Mouse (Mus musculus): ENCODE results near the gene Kdsr. TPM values are rescaled to one million over a fixed set of nuclear protein-coding genes. Genes with fewer than 3 reads are reported as not detected.
A peak's percentile ranks its signal among the peaks of the same experiment; 100 is the strongest.

The Kdsr gene
- total RNA-seq, 2 experiments from 2014 or later, result 26.4 to 28.3 TPM

DNA sequence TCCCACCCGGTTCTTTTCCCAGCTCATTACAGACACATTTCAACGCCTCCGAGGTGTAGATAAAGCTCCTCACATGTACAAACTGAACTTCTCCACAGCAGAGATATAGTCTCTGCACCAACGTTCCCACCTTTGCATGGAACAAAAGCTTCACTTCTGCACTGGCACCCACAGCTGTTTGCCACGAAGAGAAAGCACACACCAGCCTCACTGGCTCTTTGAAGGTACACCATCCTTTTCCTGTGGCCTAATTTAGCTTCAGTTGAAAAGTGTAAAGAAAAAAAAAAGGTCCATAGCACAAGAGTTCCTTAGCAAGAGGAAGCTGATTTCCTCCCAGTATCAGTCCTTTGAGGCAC lies 71.4 kb downstream of the Kdsr start:
- no peak for TF ChIP-seq CTCF (IDR thresholded peaks at IDR 0.05)
- Histone ChIP-seq H3K4me3 (0 out of 2 replicates have a peak overlapping the region, but pooled peaks have one; percentile 7), H3K27ac (peak overlapping the region; percentile 38; the same call in 1 of the 2 replicates)
- intact Hi-C loops (cut with DNase I), result no loop called here
- no peak for DNase-seq (ENCODE audit: extremely low spot score in 1 of 2, low spot score in 2 of 2)

DNA sequence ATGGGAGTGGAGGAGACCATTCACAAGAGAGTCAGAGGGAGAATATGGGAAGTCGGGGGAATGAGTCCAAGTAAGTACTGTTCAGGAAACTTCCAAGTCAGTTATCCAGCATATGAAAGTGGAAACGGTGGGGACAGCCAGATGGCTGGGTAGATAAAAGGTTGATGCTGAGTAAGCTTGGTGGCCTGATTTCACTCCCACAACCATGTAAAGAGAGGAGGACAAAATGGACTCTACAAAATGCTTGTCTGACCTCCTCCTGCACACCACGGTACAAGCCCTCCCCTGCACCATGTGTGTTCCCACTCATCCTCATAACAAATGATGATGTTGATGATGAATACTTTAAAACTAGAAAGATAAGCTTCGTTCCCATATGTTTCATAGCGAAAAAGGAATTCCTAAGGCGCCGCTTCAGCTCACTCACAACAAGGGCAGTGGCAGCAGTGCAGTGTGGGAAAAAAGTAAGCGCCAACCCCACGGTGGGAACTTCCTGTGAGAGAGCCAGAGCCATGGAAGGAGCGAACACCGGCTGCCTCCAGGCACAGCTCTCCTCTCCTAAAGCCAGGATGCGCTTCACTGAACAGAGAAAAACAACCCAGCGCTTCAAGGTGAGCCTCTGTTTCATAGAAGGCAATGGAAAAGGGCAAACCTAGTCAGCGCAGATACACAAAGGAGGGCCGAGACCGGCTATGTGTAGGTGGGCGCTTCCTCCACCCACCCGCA lies 71.9 kb downstream of the Kdsr start:
- Histone ChIP-seq H3K27ac (peak overlapping the region; percentile 38), H3K4me3 (0 out of 2 replicates have a peak overlapping the region, but pooled peaks have one; percentile 7)
- intact Hi-C loops (cut with DNase I), result no loop called here
- no peak for TF ChIP-seq CTCF (IDR thresholded peaks at IDR 0.05)
- no peak for DNase-seq (ENCODE audit: extremely low spot score in 1 of 2, low spot score in 2 of 2)

DNA sequence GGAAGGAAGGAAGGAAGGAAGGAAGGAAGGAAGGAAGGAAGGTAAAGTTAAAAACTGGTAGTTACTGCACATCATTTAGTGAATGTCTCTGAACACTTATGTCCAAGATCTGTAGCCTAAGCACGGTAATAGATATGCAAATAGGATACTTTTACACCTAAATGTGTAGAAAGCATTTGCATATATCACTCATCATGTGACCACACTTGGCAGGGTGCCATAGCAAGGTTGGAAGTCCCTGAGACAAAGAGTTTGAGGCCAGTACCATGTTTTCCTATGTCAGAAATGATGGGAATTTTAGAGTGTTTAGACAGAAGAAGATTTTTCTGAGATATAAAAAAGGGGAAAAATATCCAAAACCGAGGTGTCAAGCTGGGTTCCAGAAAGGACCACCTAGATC lies 73.8 kb downstream of the Kdsr start:
- H3K4me3 ChIP-seq, result no peak overlapping the region
- no peak for DNase-seq (ENCODE audit: extremely low spot score in 1 of 2, low spot score in 2 of 2)
- no peak overlapping the region for H3K27ac ChIP-seq
- TF ChIP-seq CTCF (IDR thresholded peaks at IDR 0.05), result no peak
- intact Hi-C loops (cut with DNase I), result no loop called here

DNA sequence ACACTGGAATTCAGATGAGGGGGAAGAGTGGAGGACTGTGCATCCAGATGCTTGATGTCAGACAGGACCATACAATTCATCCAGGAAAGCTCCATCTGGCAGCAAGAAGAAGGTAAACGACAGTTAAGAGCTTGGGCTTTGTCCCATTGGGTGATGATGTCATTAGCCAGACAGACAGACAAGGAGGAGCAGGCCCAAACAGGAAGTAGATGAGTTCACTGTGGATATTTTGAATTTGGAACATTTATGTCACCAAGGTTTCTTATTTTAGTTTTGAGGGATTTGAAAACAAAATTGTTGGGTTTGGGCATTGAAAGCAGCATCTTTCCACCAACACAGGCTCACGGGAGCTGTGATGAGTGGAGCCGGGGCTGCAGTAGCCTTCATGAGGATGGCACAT lies 75.0 kb downstream of the Kdsr start:
- H3K4me3 ChIP-seq, result no peak overlapping the region
- intact Hi-C loops (cut with DNase I), result no loop called here
- no peak for TF ChIP-seq CTCF (IDR thresholded peaks at IDR 0.05)
- DNase-seq (ENCODE audit: extremely low spot score in 1 of 2, low spot score in 2 of 2), result no peak
- H3K27ac ChIP-seq, result no peak overlapping the region

DNA sequence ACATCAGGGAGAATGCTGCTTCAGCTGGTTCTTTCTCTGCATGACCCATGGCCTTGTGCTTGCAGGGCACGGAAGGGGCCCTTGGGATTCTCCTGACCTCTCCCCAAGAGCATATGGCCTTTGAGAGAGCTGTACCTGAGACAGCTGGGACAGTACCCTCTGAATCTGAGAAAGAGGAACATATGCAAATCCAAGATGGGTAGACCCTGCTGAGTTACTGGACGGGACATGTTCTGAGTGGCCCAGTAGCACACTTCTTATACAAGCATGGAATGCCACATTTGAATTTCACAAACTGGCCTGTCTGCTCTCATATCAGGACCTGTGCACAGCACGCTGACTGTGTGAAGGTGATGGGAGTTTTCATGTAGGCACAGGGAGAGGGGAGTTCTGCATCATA lies 76.7 kb downstream of the Kdsr start:
- DNase-seq (ENCODE audit: extremely low spot score in 1 of 2, low spot score in 2 of 2), result no peak
- TF ChIP-seq CTCF (IDR thresholded peaks at IDR 0.05), result no peak
- no peak overlapping the region for H3K27ac ChIP-seq
- no peak overlapping the region for H3K4me3 ChIP-seq
- intact Hi-C loops (cut with DNase I), result no loop called here

DNA sequence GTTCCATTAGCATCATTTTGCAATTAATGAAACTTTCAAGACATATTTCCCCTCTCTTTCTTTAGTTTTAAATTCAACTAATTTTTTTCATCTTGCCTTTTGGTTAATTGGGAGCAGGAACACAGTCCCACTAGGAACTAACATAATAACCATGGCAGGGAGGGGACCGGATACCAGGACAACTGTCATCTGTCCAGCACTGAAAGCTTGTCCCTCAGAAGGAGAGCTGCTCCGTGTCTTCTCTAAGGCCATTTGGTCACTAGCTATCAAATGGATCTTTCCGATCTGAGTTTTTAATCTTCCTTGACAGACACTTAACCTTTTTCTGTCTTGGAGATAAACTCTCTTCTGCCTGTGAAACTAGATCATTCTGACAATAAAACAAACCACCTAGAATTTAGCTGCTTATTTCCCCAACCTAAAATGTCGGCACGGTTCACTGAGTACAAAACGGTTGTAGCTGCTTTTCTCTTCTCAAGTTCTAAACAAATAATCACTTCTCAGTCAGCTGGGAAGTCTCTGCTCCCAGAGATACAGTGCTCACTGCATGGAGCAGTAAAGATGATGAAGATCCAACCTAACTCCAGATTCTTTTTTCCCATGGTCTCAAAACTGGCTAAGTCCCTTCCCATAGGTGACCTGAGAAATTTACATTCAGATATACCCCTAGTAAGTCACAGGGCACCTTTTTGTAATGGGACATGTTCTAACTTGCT lies 79.6 kb downstream of the Kdsr start:
- no peak for TF ChIP-seq CTCF (IDR thresholded peaks at IDR 0.05)
- no peak overlapping the region for H3K4me3 ChIP-seq
- intact Hi-C loops (cut with DNase I), result no loop called here
- H3K27ac ChIP-seq, result no peak overlapping the region
- DNase-seq (ENCODE audit: extremely low spot score in 1 of 2, low spot score in 2 of 2), result no peak

DNA sequence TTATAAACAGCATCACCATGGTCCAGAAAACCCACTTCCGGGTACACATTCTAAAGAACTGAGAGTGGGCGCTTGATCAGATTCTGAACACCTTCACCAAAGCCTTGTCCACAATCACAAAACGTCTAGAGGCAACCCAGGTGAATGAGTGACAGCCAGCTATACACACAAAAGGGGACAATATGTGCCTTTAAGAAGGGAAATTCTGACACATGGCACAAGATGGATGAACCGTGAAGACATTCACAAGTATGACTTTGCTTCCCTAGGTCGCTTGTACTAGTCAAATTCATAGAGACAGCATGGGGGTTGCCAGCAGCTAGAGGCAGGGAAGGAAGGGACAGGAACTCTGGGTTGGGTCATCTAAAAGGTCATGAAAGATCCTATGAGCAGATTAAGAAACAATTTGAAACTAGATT lies 81.5 kb downstream of the Kdsr start:
- intact Hi-C loops (cut with DNase I), result no loop called here
- H3K4me3 ChIP-seq, result no peak overlapping the region
- TF ChIP-seq CTCF (IDR thresholded peaks at IDR 0.05), result no peak
- no peak for DNase-seq (ENCODE audit: extremely low spot score in 1 of 2, low spot score in 2 of 2)
- no peak overlapping the region for H3K27ac ChIP-seq

Other genes starting within 250 kb of the Kdsr start
- 10 to 100 TPM; 14.5 to 17.5 TPM for gene Bcl2, start 45.5 kb downstream of the Kdsr start, total RNA-seq (2021)
- gene Vps4b, start 37.0 kb upstream of the Kdsr start, total RNA-seq (2021), result 10 to 100 TPM; 57.2 to 59.3 TPM
- not detected for gene Serpinb5, start 101.4 kb upstream of the Kdsr start, total RNA-seq (2021)
- not detected for gene Serpinb12, start 174.7 kb upstream of the Kdsr start, total RNA-seq (2021)
- gene Serpinb13, start 221.3 kb upstream of the Kdsr start, total RNA-seq (2021), result not detected